Mouse (Mus musculus) cerebellum, adult 2 months (tissue): ENCODE measurements around the gene Usp19.

Experiments used
- CTCF ChIP-seq: fragments of 200-500 bp; IDR thresholded peaks from 2 replicates; pipeline ENCODE4 v1.5.1; 2011; ENCODE audit warnings: low read depth, mild to moderate bottlenecking, control low read depth, low read length, moderate library complexity, borderline replicate concordance; ENCODE audit not compliant: insufficient read depth
- POLR2A ChIP-seq: fragments of 200-500 bp; IDR thresholded peaks from 2 replicates; pipeline ENCODE4 v1.6.1; 2011; ENCODE audit warnings: low read length, control low read depth, borderline replicate concordance; ENCODE audit not compliant: insufficient read depth

DNA sequence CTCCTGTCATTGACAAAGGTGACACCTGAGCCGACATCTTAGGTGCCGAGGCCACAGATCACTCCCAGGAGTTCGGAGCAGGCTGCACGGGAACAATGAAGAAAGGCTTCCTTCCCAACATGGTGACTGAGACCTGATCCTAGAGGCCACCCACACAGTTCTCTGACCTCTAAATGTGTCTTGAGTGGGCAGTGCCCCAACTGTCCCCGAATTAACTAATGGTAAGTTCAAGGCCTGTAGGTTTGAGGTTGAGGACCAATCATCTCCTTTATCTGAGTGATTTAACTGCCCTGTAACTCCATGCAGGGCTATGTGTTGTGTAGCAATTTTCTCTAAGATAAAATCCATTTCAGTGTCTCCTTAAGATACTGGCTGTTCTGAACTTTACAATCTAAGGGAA is 21.0 kb upstream of the Usp19 start:
- no peak for TF ChIP-seq CTCF
- no peak for TF ChIP-seq POLR2A
